Mouse (Mus musculus) hindlimb bud, embryonic 11.5 days (tissue): ENCODE data around the gene Tmem190.

Source experiments
- DNase-seq: peaks from one replicate; pipeline ENCODE4 v3.0.0-alpha.2; 2012; ENCODE audit warnings: low read depth, low spot score; ENCODE audit errors: extremely low spot score

Gene Tmem190

DNA sequence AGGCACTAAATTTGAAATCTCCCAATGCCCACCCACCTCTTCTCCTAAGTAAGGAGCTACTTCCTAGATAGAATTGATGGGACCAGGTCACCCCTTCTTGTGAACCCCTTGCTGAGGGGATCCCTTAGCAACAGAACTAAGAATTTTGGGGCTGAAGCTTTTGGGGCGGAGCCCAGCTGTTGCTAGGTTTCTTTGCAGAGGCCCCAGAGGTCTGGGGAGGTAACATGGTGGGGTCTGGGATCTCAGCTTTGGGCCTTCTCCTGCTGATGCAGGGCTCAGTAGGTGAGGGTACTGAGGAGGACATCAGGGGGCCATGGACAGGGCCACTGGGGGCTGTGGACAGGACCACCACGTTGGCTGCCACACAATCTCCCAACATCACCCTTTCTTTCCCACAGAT, at the start of gene Tmem190, which contains the start of gene Il11:
TSS of gene Tmem190 (plus strand) at position 179 of the 400 bp plus-strand sequence.
TSS of gene Il11 (minus strand) at position 101 of the 400 bp plus-strand sequence.
- no peak for DNase-seq

DNA sequence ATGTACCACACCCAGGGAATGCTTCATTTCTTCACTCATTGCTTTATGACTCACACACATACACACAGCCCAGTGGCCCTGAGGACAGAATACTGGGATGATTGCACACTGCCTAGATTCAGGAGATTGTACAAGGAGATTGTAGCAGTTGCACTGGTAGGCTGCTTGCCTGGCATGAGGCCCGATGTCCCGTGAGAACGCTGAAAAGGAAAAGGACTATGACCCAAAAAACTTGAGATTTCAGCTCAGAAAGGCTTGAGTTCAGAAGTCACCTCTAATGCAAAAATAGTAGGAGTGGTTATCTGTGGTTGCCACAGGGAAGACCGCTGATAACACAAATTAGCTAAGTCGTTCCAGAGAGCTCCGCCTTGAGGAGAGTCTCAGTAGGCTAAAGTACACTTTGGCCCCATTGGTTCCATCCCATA, 49.8 kb upstream of the Tmem190 start:
- no peak for DNase-seq

DNA sequence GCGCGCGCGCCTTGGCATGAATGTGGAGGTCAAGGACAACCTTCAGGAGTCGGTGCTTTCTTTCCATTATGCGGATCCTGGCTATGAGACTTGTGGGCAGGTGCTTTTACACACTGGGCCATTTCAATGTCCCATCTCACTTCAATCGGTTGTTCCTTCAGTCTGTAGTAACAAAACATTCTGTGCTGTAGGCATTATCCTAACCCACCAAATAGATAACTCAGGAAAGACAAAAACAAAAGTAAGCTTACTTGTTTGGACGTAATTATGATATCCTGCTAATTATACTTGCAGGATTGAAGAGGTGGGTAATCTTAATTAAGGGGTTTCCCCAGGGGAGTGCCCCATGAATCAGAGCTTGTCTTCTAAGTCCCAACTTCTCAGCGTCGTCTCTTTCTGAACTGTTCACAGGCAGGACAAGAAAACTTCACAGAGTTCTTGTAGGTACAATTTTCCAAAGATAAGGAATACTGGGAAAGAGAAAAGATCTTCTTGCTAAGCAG, 43.6 kb upstream of the Tmem190 start:
- DNase-seq = no peak

DNA sequence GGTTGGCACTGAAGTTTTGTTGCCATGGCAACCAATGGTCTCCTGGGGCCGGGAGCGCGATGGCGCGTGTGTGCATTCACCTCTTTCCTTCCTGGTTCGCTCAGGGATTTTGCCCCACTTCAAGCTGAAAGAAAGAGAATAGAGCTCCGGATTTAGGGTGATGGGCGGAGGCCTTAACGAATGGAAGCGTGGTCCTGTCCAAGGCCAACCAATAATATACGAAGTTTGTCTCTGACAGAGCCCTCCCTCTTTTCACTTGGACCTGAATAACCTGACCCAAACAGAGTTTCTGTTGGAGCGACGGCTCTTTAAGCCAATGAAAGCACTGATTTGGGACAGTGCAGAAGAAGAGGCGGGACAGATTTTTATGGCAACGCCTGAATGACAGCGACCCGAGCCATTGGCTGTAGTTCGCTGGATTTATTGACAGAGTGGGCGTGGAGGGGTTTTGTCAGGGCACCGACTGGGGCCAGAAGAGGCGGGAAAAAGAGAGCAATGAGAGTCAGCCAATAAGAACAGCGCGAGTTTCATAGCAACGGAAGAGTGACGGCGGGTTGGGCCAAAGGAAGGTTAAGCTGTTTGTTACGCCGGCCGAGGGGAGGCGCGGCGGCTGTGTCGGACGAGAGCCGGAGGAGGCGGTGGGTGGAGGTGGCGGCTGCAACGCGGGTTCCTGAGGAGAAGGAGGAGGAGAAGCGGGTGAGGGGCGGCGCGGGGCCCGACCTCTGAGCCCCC, 43.0 kb upstream of the Tmem190 start, which contains the start of gene Kmt5c:
TSS of gene Kmt5c (plus strand) at position 572 of the 732 bp plus-strand sequence.
- peak; percentile 100 for DNase-seq

DNA sequence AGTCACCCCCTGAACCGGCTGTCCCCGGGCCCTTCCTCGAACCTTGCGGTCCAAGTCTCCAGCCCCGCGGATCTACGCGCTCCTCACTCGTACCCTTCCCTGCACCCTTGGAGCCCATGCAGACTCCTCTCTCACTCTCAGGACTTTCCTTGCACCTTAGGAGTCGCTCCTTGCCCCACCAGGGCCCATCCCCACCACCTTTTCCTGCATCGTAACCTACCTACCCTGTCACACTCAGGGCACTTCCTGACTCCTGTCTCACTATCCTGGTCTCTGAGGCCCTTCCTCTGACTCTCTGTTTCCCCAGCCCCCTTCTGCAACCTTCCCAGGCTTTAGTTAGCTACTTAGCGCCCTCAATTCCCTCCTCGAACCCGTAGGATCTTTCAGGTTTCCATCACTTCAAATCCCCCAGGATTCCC, 42.4 kb upstream of the Tmem190 start:
- DNase-seq = no peak

DNA sequence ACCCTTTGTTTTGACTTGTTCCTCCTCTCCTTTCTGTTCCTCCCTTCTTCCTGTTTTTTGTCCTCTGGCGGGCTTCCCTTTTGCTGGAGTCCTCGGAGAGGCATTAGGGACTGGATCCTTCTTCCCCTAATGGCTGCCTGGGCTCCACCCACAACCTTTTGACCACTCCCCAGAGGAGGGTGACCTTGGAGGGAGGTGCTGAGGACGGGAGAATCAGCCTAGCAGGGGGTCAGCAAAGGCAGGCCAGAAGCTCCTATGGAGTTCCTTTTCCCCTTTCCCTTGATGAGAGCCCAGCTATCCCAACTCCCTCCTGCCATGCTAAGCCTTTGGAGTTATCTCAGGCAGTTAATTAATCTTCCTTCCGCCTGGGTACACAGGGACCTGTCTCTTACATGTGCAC, 41.6 kb upstream of the Tmem190 start:
- no peak for DNase-seq

DNA sequence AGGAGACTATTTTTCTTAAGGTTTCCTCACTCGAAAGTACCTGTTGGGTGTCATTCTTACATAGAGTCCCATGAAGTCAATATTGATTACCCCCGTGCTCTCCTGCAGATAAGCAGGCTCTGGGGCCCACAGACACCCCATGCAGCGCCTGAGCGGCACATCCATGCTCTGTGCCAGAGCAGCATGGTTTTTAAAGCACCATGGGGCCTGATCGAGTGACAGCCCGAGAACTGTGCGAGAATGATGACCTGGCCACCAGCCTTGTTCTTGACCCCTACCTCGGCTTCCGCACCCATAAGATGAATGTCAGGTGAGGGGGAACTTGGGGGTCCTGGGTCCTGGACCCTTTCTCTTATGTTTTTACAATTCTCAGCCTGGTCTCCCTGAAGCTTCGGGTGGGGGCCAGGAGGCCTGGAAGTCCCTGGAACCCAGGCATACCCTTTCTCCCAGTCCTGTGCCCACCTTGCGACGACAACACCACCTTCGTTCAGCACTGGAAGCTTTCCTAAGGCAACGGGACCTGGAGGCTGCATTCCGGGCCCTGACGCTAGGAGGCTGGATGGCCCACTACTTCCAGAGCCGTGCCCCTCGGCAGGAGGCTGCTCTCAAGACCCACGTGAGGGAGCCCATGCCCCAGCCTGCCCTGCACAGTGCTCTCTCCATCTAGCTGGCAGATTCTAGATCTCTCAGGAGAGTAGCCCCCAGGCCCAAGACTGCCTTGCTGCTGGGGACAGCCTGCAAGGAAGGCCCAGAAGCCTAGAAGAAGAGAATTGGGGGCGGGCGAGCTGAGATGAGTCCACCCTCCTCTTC, 40.9 kb upstream of the Tmem190 start:
- no peak for DNase-seq

DNA sequence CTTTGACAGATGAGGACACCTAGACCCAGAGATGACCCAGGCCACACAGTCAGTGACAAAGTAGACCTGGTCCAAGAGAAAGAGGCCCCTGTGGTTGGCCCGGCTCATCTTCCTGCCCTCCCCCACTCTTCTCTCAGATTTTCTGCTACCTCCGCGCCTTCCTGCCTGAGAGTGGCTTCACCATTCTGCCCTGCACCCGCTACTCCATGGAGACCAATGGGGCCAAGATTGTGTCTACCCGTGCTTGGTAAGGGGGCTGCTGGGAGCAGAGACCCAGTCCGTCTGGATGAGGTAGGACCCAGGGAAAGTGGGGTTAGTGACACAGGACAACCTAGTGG, 40.3 kb upstream of the Tmem190 start:
- no peak for DNase-seq

DNA sequence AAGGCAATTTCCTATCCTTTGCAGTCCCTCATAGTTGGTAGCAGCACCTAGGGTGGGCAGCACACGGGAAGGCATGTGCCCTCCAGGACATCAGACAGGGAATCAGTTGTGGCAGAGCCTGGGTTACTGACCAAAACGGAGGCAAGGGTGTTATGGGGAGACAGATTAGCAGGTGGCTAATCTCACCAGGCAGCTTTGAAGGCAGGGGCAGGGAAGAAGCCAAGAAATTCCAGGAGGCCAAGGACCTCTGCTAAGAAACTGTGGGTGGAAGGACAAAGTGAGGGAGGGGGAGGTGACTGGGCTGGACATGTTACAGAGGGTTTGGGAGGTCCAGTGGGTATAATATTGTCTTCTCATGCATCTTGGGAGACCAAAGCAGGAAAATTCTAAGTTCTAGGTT, 39.4 kb upstream of the Tmem190 start:
- no peak for DNase-seq

DNA sequence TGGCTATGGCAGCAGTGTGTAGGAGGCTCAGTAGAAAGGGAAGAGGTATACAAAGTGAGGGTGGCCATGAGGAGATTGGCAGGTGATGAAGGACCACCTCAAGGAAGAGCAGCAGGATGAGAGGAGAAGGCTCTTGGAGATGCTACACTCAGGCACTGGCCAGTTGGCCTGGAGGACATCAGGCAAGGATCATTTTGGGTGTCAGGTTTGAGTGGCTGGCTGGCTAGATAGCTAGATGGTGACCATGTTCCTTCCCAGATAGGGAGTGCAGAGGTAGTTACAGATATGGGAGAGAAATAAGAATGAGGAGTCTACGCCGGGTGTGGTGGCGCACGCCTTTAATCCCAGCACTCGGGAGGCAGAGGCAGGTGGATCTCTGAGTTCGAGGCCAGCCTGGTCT, 37.9 kb upstream of the Tmem190 start:
- no peak for DNase-seq

DNA sequence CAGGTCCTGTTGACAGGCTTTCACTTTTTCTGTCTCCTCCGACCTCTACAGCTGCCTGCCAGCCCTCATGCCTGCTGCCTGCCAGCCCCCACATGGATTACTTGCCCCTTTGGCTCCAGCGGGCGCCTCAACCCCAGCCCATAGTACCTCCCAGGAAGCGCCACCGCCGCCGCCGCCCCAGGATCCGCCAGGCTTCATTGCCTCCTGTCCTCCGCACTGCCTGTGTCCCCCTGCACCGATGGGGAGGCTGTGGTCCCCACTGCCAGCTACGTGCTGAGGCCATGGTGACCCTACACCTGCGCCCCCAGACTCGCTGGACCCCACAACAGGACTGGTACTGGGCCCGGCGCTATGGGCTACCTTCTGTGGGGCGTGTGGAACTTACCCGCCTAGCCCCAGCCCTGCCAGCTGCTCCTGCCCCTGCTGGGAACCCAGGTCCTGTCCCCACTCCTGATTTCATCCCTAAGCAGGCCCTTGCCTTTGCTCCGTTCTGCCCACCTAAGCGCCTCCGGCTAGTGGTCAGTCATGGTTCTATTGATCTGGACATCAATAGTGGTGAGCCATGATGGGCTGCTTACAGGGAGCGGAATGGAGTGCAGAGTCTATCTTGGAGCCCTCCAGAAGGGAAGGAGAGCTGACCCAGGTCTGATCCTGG, 36.3 kb upstream of the Tmem190 start:
- no peak for DNase-seq

DNA sequence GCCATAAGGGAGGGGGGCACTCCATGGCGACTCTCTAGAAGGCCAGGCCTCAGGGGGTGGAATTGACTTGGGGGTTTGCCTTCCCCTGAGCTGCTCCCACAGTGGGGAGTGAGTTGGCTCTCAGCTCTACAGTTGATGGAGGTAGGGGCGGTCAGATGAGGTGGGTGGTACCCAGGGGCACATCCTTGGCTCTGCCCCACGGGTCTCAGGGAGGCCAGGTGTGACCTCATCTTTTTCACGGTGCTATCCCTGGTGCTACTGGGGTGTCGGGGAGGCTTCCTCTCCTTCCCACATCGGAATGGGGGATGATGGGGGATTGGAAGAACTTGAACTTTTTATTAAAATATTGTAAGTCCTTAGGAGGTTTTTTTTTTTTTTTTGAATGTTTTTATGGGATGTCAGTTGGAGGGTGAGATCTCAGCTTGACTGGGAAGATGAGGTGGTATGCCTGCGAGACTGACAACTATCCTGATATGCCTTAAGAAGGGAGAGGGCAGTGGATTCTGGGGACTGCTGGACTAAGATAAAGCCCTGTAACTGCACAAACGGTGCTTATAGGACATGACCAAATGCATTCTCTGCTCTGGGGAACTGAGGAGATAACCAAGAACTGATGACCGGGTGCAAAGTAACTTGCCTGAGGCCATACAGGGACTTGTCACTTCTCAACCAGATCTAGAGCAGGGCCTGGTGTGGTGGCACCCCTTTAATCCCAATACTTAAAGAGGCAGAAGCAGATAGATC, 35.4 kb upstream of the Tmem190 start:
- no peak for DNase-seq

DNA sequence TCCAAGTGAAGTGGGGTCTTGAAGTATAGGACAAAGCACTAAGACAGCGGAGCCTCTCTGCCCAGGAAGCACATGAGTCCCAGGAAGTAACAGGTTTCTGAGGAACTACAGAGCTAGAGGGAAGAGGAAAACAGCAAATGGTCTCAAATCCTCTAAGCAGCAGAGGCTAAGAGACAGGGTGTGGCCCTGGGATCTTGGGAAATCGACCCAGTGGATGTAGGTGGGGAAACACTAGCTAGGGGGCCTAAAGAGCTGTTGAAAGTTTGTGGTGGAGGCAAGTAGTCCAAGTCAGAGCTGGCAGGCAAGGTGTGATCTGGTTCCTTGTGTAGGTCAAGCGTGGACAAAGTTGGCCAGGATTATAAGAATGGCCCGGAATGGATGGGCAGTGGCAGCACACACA, 34.4 kb upstream of the Tmem190 start:
- no peak for DNase-seq

DNA sequence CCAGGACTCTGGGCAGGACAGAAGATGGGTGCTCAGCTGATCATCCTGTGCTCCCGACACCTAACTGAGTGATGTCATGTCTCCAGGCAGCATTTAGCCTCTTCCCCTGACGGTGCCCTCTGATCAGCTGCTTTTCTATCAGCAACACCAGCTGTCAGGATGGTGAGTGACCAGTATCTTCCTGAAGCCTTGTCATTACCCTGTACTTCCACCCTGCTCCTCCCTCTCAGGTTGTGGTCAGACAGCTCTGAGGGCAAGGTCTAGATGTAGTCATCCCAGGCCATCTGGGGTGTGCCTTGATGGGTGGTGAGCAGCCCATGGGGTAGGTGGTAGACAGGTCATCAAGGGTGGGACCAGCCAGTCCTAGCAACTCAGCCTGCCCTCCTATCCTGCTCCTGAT, 33.6 kb upstream of the Tmem190 start:
- no peak for DNase-seq

DNA sequence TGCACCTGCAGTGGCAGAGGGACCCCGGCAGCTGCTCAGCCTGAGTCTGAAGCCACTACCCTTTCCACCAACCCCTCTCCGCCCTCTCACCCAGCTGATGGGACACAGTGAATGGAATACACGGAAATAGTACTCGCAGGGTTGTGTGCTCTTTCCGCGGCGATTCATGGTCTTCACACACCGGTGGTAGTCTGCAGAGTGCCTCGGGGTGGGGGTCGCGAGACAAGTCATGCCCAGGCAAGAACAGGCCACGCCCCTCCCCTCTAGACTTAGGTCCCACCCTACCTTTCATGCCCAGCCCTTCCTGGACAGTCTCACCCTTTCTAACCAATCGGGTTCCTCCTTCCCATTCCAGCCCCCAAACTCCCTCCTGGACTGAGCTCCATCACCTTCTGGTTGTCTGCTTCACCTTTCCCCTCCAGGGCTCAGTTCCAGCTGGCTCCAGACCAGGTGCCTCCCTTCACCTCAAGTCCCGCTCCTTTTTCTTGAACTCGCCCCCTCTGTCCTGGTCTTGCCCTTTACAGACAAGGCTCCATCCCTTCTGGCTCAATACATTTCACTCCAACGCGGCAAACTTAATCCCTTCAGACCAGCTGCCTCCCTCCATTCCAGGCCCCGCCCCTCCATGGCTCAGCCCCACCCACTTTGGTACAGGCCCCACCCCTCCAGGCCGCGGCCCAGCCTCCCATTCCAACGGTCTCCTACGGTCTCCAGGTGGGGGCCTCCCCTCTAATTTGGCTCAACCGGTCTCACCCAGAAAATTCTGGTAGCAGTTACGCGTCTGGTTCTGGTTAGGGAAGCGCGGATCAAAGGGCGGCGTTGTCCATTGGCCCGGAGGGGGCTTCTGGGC, 30.5 kb upstream of the Tmem190 start:
- peak; percentile 24 for DNase-seq

DNA sequence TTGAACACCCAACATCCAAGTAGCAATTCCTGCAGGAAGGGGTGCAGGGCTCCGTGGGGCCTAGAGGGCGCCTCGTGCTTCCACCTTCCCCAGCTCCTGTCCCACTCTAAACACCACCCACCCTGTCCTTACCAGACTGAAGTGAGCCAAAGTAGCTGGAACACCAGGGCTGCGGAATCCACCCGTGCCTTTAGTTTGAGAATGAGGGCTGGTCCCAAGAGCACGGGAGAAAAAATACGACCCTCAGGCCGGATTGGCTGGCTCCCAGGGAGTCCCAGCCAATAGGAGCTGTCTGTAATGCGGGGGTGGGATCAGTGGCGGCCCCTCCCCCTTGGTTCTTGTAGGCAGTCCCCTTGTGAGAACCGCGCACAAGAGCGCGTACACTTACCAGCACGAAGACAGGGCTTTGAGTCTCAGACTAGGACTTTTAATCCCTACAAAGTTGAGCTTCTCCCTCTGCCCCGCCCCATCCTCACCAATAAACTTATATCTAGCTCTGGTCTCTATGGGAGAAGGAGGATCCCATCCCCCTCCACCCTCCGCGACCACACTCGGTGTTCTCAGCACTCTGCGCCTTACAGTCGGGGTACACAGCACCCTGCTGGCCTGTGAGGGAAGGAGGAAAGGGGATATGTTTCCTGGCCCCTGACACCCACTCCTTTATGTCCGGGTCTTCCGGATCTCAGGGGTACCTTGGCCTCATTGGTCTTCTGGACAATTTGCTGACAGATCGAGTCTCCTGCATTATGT, 29.7 kb upstream of the Tmem190 start, which contains the start of gene Cox6b2:
TSS of gene Cox6b2 (minus strand) at position 274 of the 750 bp plus-strand sequence.
- DNase-seq = peak; percentile 42

DNA sequence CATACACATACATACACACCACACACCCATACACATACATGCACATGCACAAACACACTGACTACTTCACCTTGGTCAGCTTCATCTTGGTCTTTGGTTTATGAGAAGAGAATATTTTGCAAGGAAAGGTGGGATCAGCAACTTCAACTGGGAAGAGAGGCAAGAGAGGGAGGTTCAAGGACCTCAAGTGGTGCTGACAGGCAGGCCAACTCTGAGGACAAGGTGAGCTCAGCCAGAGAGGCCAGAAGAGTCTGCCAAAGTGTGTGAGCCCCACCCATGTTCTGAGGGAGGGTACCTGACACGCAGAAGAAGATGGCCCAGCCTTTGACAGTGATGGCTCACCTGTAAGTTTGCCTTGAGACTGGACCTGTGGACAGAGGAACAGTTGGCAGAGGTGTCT, 23.1 kb upstream of the Tmem190 start:
- no peak for DNase-seq

DNA sequence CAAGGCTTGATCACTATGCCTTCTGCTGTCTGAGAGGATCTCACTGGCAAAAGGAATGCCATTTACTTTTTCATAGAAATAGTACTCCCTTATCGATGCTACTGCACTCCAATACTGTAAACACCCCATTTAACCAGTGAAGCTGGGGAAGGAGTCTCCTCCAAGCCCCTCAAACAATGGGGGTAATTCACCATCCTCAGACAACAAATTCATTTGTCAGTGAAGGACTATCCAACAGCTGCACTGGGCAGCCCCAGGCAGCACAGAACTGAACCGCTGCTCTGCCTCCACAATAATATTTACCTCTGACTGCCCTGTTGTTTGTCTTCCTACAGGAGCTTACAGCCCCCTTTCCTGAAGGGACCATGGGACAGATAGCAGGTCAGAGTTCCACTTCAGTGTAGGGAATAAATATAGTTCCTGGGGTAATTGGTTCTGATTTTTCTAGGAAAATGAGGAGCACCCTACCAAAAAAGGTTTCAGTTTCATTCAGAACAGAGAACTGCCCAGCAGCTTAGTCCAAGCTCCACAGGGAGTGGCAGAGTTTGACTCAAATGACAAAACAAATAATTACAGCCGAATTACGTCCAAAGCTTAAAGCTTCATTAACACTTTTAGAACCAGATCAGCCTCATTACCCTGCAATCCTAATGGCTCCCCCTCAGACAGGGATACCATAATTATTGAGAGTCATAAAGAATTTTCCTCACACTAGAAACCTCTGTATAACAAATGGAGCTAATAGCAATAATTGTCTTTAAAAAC, 17.6 kb upstream of the Tmem190 start:
- no peak for DNase-seq
